Mouse (Mus musculus): ENCODE data around the gene Hoxa10.
A peak's percentile ranks its signal among the peaks of the same experiment; 100 is the strongest.

The Hoxa10 gene

DNA sequence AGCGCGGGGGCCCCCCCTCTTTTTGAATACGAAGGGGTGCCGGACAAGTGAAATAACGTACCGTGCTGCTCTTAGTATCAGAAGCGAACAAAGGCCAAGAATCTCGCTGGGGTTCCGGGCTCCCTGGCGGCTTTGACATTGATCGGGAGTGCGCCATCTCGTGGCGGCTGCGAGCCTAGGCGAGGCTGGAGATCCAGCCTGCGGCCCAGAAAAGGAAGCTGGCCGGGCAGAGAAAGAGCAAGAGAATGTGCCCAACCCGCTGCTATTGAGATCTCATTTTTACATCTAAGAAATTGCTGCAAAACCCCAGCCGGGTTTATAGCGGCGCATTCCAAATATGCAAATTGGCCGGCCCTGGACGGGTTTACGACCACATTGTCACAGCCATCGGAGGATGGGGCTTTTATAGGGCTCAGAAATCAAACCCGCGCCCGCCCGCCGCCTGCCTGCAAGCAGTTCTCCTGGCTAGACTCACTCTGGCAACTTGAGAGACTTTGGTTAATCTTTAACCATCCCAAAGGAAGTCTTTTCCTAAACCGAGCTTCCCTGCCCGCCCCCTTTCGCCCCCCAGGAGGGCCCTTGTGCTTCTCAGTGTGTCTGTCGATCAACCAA, at the start of gene Hoxa10:
Hoxa10 (minus strand) TSS at position 466 of the 612 bp plus-strand sequence.
- peak in 1 of 2 experiments; percentile 55 for DNase-seq (ENCODE audit: low spot score in 2 of 2)

DNA sequence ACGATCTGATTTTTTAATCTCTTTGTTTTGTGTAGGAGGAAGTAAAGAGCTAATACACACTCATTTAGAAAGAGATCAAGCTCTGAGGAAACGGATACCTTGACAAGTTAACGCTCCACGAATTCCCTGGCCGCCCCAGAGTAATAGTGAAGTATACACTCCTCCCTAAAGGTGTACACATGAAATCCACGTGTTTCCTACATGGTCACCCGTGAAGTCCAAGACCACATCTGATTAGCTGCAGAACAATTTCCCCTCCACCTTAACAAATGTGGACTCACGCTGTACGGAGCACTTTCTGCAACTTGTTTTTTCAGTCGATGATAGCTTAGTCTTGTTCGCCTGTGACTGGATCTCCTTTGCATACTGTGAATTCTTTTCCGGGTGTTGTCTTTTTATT, 49.5 kb upstream of the Hoxa10 start:
- DNase-seq (ENCODE audit: low spot score in 2 of 2) = no peak

DNA sequence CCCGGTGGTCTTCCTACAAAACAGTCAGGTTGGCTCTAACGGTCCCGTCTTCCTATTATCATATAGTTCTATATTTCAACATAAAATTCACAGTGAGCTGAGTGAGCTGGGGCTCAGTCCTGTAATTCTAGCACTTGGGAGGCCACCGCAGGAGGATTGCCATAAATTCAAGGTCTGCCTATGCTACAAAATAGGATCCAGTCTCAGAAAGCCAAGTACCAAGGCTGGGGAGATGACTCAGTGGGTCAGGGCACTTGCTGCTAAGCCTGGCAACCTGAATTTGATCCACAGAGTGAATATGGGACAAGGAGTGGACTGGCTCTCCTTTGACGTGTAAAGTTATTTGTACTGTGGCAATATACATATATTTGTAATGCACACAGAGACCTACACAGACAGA, 43.2 kb upstream of the Hoxa10 start:
- no peak for DNase-seq (ENCODE audit: low spot score in 2 of 2)

DNA sequence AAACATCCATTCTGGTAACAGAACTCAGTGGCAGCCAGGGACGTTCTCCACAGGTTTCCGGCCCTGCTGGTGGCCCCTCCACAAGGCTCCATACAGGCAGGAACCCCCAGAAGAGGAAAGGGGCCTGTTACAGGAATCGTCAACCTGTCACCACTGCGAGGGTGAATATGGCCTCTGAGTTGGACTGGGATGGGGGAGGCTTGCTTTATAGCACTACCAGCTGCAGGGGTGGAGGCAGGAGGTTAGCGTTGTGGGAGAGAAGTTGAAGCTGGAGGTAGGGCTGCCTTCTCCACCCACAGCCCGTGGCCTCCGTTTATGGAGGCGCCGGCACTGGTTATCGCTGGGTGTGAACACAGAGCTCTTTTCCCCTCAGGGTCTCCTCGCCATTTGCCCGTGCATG, 40.4 kb upstream of the Hoxa10 start:
- DNase-seq (ENCODE audit: low spot score in 2 of 2) = no peak

DNA sequence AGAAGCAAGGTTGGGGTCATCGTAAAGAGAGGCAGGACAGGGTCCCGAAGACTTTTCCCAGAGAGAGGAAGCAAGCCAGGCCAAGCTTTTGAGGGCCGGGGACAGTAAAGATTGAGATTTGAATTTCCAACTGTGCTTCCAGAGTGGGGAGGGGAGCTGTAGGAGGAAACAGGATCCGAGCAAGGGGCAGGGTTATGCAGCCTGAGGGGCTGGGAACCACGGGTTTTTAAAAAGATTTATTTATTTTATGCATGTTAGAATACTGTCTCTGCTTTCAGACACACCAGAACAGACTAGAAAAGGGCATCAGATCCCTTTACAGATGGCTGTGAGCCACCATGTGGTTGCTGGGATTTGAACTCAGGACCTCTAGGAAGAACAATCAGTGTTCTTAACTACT, 36.3 kb upstream of the Hoxa10 start:
- DNase-seq (ENCODE audit: low spot score in 2 of 2) = no peak

DNA sequence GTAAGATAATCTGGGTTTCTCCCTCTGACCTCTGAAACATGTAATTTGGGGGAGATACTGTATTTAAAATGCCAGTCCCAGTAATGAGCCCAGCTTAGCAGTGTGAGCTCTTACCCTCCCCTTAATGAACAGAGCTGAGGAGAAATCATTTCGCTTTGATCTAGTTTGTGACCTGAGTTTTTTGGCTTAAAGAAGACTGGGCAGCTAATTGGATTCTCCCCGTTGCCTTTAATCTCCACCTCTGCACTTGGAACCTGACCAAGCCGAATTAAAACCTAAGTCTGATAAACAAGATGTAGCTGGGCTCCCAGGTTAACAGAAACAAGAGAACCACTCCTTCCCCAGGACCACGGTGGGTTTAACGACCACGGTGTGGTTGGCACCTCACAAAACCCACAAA, 35.7 kb upstream of the Hoxa10 start:
- no peak for DNase-seq (ENCODE audit: low spot score in 2 of 2)

DNA sequence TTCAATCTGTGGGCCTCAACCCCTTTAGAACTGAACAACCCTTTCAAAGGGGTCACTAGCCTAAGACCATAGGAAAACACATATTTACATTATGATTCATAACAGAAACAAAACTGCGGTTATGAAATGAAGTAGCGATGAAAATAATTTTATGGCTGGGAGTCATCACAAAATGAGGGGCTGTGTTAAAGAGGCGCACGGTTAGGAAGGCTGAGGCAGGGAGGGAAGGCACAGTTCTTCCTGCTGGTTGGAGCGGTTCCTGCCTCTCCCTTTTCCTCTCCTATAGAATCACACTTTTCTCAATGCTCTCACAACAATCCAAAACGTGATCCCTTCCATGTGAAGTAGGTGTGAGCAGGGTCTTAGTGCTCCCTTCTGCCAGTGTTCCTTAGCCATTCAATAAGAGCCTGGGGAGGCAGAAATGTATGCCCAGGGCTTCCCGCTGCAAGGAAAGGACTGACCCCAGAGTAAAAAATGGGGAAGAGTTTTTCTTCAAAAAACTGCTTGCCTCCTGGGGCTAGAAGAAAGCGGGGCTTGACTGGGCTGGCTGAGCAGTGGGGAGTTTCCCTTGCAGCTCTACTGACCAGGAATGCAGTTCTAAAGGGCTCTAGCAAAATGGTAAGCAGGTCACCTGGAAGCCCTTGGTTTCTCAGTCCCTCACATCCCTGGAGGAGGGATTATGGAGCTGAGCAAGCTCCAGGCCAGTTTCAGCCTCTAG, 35.1 kb upstream of the Hoxa10 start:
- no peak for DNase-seq (ENCODE audit: low spot score in 2 of 2)

DNA sequence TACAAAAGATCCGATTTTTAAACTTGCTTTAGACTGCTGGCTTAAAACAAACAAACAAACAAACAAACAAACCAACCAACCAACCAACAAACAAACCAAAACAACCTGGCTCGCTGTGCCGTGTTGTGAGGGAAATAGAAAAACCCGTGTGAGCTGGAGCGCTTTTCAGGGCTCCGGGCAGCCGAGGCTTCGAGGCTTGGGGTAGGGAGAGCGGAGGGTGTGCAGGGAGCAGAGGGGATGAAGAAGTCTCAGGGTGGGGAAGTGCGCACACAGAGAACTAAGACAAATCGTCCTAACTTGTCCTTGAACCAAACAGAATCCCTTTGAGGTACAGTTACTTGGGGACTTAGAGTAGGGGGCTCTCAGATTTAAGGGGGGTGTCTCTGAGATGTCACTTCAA, 33.9 kb upstream of the Hoxa10 start:
- no peak for DNase-seq (ENCODE audit: low spot score in 2 of 2)

DNA sequence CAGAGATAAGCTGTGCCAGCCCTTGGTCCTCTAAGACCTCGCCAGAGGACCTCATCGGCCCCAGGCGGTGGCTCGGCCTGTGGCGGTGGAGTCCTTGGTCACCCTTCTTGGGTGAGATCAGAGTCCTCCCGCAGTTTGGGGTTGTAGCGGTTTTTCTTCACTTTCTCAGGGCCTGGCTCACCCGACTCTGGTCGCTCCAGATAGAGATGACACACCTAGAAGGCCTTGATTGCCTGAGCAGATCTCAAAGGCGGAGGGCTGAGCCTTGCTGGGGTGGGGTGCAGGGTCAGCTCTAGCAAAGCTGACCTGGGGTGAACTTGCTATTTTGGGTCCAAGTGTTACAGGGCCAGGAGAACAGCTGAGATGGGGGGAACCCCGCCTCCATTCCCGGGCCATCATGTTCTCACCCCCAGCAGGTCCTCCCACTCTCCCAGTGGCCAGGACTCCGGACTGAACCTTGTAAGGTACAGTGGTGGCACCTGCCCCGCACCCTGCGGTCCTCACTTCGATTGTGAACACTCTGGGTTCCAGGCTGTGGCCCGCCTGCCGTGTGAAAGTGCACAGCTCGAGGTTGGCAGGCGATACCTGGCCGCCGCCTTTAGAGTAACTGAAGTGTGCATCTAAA, 33.1 kb upstream of the Hoxa10 start:
- no peak for DNase-seq (ENCODE audit: low spot score in 2 of 2)

DNA sequence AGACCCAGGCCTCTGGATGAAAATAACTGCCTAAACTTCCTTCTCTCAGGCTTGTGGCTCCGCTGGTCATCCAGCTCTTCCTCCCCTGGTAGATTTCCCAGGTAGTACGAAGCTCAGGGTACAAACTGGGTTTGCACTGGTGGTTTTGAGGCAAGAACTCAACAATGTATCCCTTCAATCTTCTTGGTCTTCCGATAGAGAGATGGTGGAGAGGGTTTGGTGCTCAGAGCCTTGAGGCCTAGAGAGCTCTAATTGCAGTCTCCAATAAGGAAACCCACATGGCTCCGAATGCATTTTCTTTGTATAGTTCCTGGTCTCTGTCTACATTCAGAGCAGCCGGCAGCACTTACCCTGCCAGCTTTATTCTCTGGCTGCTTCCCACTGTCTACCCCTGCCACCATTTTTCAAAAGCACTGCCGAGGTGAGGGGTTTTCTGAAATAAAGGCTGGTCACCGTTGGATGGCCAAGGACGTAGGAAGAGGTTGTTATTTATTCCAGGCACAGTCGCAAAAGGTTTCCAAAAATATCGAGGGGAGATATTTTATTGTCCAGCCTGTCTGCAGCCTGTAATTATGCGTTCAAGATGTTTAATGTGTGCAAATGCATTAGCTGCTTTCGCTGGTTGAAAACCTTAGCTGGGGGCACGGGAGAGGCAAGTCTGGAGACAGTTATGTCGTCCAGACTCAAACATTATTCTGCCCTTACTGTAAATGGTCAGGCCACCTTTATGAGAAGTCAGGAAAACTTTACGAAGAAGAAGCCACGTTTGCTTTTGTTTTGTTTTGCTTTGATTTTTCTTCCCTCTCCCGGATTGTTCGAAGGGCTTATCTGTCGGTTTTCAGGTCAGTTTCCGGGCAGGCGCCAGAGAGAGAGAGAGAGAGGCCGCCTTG, 32.4 kb upstream of the Hoxa10 start:
- DNase-seq (ENCODE audit: low spot score in 2 of 2) = no peak

DNA sequence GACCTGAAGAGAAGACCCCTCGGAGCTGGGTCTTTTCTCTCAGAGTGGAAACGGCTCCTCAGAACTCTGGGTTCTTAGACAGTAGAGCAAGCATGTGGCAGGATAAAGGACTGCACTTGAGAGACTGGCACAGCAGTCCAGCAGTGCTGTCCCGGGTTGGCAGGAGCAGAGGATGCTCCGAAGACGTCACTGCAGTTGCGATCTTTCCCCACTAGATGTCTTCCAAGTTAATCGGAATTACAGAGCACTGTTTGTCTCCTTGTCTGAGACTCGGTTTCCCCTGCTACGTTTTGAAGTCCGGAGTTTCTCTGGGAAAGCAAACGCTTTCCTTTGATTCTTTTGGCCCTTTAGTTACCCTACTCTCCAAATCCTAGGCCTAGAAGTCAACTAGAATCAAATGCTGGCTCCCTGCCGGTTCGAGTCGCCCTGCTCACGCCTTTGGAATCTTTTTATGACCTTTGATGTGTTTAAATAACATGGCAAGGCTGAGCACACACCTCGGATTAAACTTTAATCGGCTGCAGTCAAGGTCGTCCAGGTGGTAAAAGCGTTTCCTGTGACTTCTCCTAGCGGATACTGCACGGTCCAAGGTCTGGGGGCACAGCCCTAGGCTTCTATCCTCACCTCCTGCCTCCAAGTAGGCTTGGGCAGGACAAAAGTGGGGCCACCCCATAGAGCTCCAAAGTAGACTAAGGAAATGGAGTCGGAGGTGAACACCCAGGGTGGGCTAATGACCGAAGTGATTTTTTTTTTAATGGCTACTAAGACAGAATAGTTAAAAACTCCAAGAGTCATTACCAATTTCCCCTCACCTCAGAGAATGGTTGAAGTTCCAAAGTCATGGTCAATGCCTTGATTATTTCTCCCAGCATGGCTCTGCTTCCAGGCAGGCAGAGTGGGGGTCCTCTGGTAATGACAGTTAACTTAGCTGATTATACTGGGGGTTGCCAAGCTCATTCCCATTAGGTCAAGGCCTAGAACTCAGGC, 30.1 kb upstream of the Hoxa10 start:
- peak; percentile 61 to 76 for DNase-seq (ENCODE audit: low spot score in 2 of 2)

DNA sequence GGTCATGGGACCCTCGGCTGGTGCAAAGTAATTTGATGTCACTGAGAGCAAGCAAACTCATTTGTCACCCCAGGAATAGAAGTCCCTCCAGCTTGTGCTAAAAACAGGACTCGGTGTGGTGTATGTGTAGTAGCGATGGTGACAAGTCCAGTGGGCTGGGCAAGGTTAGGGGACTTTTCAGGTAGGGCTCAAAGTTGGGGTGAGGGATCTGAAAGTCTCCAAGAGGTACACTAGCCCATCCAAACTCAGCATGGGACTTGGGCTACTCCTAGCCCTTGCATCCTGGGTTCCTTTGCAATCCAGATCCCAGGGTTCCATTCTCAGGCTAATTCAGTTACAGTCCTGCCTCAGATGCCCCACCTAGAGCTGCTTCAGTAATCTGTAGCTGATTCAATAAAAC, 28.1 kb upstream of the Hoxa10 start:
- no peak for DNase-seq (ENCODE audit: low spot score in 2 of 2)

DNA sequence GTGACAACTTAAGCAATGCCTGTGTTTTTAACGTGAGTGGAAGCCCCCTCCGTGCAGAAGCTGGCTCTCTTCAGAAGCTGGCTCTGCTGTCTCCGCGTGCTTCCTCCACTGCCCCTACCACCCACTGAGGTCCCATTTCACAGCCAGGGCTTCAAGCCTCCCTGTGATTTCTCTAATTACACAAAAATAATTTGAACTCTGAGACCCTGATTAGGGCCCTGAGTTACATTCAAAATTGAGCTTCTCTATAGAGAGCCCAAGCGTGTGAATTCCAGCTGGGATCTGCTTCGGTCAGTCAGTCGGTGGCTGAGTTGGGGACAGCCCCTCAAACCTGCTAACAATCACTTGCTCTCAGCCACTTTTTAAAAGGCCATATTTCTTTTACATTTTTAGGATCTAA, 27.7 kb upstream of the Hoxa10 start:
- no peak for DNase-seq (ENCODE audit: low spot score in 2 of 2)

DNA sequence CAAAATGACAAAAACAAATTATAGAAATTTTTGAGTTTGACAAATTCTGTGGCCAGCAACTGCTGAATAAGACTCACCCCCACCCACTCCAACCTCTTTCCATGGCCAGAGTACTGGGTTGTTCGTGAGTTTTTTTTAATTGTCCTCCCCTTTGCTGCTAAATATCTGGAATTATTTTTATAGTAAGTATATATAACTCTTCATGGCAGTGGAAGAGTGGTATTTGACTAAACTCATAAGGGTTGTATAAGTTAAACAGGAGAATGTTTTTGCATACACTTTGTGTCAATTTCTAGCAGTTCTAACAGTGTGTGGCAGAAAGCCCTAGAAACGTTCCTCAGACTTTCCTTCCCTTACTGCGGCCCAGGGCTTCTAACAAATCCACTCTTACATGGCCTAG, 27.0 kb upstream of the Hoxa10 start:
- no peak for DNase-seq (ENCODE audit: low spot score in 2 of 2)

DNA sequence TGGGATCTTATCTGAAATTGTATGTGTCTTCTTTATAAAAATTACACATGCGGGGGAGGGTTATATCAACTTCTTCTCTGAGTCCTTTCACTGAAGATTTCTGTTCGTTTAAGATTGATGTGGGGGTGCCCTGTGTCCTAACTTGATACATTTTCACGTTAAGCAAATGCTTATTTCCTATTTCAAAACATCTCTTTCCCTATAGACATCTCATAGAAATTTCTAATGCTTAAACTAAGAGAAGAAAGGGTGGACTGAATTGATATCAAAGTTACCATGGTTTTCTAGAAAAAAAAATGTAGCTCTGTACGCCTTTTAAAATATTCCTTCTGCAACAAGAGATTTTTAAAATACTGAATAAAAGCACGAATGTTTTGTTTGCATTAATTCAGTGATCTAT, 26.6 kb upstream of the Hoxa10 start:
- DNase-seq (ENCODE audit: low spot score in 2 of 2) = no peak

DNA sequence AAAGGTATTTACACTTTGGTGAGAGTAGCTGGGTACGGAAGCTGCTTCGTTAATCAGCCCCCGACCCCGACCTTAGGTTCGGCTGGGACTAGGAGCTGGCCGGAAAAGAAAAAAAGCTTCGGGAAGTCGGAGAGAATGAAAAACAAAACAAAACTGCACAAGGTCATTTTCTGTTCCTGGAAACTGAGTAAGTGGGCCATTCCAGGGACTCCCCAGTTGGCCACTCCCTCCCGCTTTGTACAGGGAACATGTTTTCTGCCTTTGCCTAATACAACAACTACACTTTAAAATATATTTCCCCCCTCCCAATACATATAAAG, 26.0 kb upstream of the Hoxa10 start:
- no peak for DNase-seq (ENCODE audit: low spot score in 2 of 2)

DNA sequence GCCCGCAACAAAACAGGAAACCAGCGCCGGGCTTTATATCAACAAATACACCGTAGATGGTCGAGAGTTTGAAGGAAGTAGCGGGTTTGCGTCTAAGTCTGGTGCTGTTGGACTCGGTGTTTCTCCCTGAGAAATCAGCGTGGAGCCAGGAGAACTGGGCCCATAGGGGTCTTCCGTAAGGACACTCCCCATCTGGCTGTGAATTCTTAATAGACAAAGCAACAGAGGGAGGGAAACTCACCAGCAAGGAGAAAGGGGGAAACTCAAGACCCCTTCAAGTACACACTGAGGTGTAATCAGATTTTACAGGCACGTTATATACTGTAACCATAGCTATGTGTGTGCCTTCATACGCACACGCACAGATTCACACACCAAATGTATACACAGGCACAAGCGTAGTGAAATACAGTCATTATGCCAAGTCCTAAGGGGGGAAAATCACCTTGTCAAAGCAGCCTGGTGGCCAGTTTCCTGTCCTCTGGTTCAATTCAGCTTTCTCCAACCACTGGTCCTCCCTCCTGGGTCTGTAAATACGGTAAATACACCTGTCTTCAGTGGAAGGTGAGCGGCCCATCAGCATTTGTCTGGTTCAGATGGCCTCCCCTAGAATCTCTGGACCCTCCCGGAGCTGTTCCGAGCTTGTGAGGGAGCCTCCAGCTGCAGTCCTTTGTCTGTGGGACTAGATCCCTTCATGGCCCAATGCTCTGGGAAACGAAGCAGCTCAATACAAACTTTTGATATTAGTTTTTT, 25.4 kb upstream of the Hoxa10 start:
- no peak for DNase-seq (ENCODE audit: low spot score in 2 of 2)

DNA sequence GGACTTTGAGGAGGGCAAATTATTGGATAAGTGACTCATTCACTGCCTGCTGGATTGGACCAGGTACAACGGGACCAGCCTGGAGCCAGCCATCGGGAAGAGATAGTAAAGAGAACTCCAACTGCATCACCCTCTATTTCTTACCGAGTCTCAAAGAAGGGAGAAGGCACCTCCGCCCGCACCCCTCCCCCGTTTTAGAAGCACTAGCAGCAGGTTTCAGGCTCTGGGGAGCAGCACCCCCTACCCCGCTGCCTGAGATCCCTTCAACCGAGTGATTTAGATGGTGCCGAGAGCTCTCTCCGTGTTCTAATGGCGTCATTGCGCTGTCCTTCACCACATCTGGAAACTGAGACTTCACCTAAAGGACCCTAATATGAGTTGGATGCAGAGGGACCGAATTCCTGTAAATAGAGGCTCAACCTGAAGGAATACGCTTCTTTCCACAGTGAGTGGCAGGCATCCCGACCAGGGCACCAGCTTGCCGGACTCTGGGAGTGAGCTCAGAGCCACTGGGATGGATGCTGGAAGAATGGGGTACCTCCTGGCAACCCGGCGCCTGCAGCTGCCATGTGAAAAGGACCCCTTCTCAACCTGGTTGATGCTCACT, 24.8 kb upstream of the Hoxa10 start:
- no peak for DNase-seq (ENCODE audit: low spot score in 2 of 2)

DNA sequence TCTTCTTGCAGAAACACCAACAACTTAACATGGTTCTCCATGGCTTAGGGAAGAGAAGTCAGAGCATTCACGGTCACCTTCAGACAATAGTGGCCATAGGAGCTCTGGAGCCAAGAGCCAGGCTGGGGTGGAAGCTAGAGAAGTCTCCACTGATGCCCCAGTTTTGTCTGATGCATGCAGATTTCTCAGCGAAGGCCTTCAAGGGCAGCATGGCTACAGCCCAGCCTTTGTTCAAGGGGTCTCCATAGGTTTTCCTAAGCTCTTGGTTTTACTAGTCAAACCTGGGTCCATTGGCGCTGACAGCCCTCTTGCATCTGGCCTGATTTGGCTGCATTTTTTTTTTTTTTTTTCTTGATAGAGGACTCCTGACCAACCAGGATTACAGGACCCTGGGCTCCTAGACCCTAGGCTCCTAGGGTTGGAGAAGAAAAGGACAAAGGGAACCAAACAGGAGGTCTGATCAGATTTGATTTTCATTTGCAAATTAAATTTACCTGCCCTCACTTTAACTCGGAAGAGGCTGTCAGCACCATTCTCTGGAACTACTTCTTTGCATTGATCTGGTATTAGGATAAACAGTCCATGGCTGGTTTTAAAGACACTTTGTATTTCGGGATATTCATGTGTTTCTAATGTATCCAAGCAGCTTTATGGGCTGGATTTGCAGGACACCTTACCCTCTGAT, 23.6 kb upstream of the Hoxa10 start:
- no peak for DNase-seq (ENCODE audit: low spot score in 2 of 2)

DNA sequence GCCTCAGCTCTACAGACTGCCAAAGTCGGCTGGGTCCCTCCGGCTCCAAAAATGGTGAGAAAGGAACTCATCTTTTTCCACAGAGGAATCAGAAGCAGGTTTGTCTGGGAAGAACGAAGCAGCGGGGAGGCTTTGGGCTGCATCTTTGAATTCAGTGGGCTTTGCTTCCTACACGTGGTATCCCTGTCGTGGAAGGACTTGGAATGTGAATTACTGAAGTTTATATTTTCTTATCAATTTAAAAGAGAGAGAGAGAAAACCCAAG, 22.6 kb upstream of the Hoxa10 start:
- DNase-seq (ENCODE audit: low spot score in 2 of 2) = no peak
